Mouse (Mus musculus): ENCODE results near the gene Slc22a13.
"Not testable (repeated sequence)": the region's sequence is repeated elsewhere in the genome, so short reads cannot be mapped to it uniquely, and the experiment has no call there.

Slc22a13 gene

GRCm38 (mm10) chr9:119208998-119209397 lies at the start of gene Slc22a13:
Gene Slc22a13 (minus strand): TSS chr9:119209098.
- no peak for DNase-seq (ENCODE audit: low read depth in 1 of 2, low spot score in 2 of 2)

- no peak for DNase-seq (ENCODE audit: low read depth in 1 of 2, low spot score in 2 of 2)
Observed at GRCm38 (mm10) chr9:119258128-119258527, 49.2 kb upstream of the Slc22a13 start.

GRCm38 (mm10) chr9:119256161-119256560 lies 47.3 kb upstream of the Slc22a13 start:
- no peak for DNase-seq (ENCODE audit: low read depth in 1 of 2, low spot score in 2 of 2)

GRCm38 (mm10) chr9:119255096-119255495 lies 46.2 kb upstream of the Slc22a13 start:
- no peak for DNase-seq (ENCODE audit: low read depth in 1 of 2, low spot score in 2 of 2)

- DNase-seq (ENCODE audit: low read depth in 1 of 2, low spot score in 2 of 2): no peak
Observed at GRCm38 (mm10) chr9:119254187-119254586, 45.3 kb upstream of the Slc22a13 start.

- DNase-seq (ENCODE audit: low read depth in 1 of 2, low spot score in 2 of 2): no peak
Observed at GRCm38 (mm10) chr9:119247996-119248395, 39.1 kb upstream of the Slc22a13 start.

GRCm38 (mm10) chr9:119246826-119247225 lies 37.9 kb upstream of the Slc22a13 start:
- no peak for DNase-seq (ENCODE audit: low read depth in 1 of 2, low spot score in 2 of 2)

- no peak for DNase-seq (ENCODE audit: low read depth in 1 of 2, low spot score in 2 of 2)
Observed at GRCm38 (mm10) chr9:119243981-119244380, 35.1 kb upstream of the Slc22a13 start.

GRCm38 (mm10) chr9:119241169-119241865 lies 32.4 kb upstream of the Slc22a13 start:
- DNase-seq (ENCODE audit: low read depth in 1 of 2, low spot score in 2 of 2): no peak

GRCm38 (mm10) chr9:119240286-119240997 lies 31.5 kb upstream of the Slc22a13 start:
- no peak for DNase-seq (ENCODE audit: low read depth in 1 of 2, low spot score in 2 of 2)

- no peak for DNase-seq (ENCODE audit: low read depth in 1 of 2, low spot score in 2 of 2)
Observed at GRCm38 (mm10) chr9:119239274-119239673, 30.4 kb upstream of the Slc22a13 start.

- DNase-seq (ENCODE audit: low read depth in 1 of 2, low spot score in 2 of 2): no peak
Observed at GRCm38 (mm10) chr9:119238796-119239195, 29.9 kb upstream of the Slc22a13 start.

- DNase-seq (ENCODE audit: low read depth in 1 of 2, low spot score in 2 of 2): no peak
Observed at GRCm38 (mm10) chr9:119231552-119231951, 22.7 kb upstream of the Slc22a13 start.

GRCm38 (mm10) chr9:119230829-119231228 lies 21.9 kb upstream of the Slc22a13 start:
- no peak for DNase-seq (ENCODE audit: low read depth in 1 of 2, low spot score in 2 of 2)

- DNase-seq (ENCODE audit: low read depth in 1 of 2, low spot score in 2 of 2): no peak
Observed at GRCm38 (mm10) chr9:119220249-119220648, 11.4 kb upstream of the Slc22a13 start.

GRCm38 (mm10) chr9:119219667-119220066 lies 10.8 kb upstream of the Slc22a13 start:
- no peak for DNase-seq (ENCODE audit: low read depth in 1 of 2, low spot score in 2 of 2)

- DNase-seq (ENCODE audit: low read depth in 1 of 2, low spot score in 2 of 2): not testable (repeated sequence)
Observed at GRCm38 (mm10) chr9:119215341-119215740, 6.4 kb upstream of the Slc22a13 start.

- DNase-seq (ENCODE audit: low read depth in 1 of 2, low spot score in 2 of 2): no peak
Observed at GRCm38 (mm10) chr9:119214601-119215000, 5.7 kb upstream of the Slc22a13 start.

- no peak for DNase-seq (ENCODE audit: low read depth in 1 of 2, low spot score in 2 of 2)
Observed at GRCm38 (mm10) chr9:119212996-119213395, 4.1 kb upstream of the Slc22a13 start.

- no peak for DNase-seq (ENCODE audit: low read depth in 1 of 2, low spot score in 2 of 2)
Observed at GRCm38 (mm10) chr9:119207113-119207512, 1.8 kb downstream of the Slc22a13 start.

GRCm38 (mm10) chr9:119206666-119207065 lies 2.2 kb downstream of the Slc22a13 start:
- no peak for DNase-seq (ENCODE audit: low read depth in 1 of 2, low spot score in 2 of 2)

GRCm38 (mm10) chr9:119205756-119206155 lies 3.1 kb downstream of the Slc22a13 start:
- DNase-seq (ENCODE audit: low read depth in 1 of 2, low spot score in 2 of 2): no peak

GRCm38 (mm10) chr9:119203617-119204016 lies 5.3 kb downstream of the Slc22a13 start:
- DNase-seq (ENCODE audit: low read depth in 1 of 2, low spot score in 2 of 2): no peak

Measured in monocyte, adult 2 months (primary cell).